Mouse (Mus musculus): ENCODE data around the gene Cyp2c23.

GRCm38 (mm10) chr19:43998802-43999527, 30.0 kb downstream of the Cyp2c23 start:
- no peak for TF ChIP-seq POLR2A (IDR thresholded peaks at IDR 0.05; ENCODE audit: control insufficient read depth, extremely low read depth, insufficient read depth, low read length, poor library complexity)
- TF ChIP-seq CTCF (IDR thresholded peaks at IDR 0.05; ENCODE audit: borderline replicate concordance, control insufficient read depth, extremely low read depth, insufficient read depth, low read length, poor library complexity): no peak

Measured in thymus, adult 2 months (tissue).